Mouse (Mus musculus) MEL (cell line): ENCODE results near the gene Schip1.

Experiments used
- BHLHE40 ChIP-seq: IDR thresholded peaks from 2 replicates; pipeline ENCODE4 v1.6.1; 2012; ENCODE audit warnings: low read depth, mild to moderate bottlenecking, inconsistent platforms, low read length, improper control_type of control experiment, borderline replicate concordance
- CTCF ChIP-seq, 3 experiments: IDR thresholded peaks in 2 of 3; conservative IDR thresholded peaks in 1 of 3; 2 replicates each; pipeline ENCODE4 v1.5.1; 2011 to 2012; ENCODE audit warnings: low read length in 3 of 3, low read depth in 2 of 3, mild to moderate bottlenecking in 2 of 3, improper control_type of control experiment in 1 of 3, inconsistent platforms in 1 of 3, mixed read lengths in 1 of 3, moderate library complexity in 1 of 3; ENCODE audit not compliant: control insufficient read depth in 1 of 3, insufficient read depth in 1 of 3, poor library complexity in 1 of 3, severe bottlenecking in 1 of 3
- GATA1 ChIP-seq: IDR thresholded peaks from 2 replicates; pipeline ENCODE4 v1.6.1; 2011; ENCODE audit warnings: low read depth, low read length, improper control_type of control experiment
- HCFC1 ChIP-seq: IDR thresholded peaks from 2 replicates; pipeline ENCODE4 v1.6.1; 2012; ENCODE audit warnings: low read depth, mild to moderate bottlenecking, inconsistent platforms, low read length, improper control_type of control experiment, moderate library complexity
- MAFK ChIP-seq: IDR thresholded peaks from 2 replicates; pipeline ENCODE4 v1.6.1; 2011; ENCODE audit warnings: low read depth, mild to moderate bottlenecking, low read length, improper control_type of control experiment, borderline replicate concordance
- MAX ChIP-seq: IDR thresholded peaks from 2 replicates; pipeline ENCODE4 v1.6.1; 2011; ENCODE audit warnings: low read length, improper control_type of control experiment
- MYC ChIP-seq: IDR thresholded peaks from 2 replicates; pipeline ENCODE4 v1.6.1; 2011; ENCODE audit warnings: low read depth, mild to moderate bottlenecking, low read length, improper control_type of control experiment, moderate library complexity
- NRF1 ChIP-seq: IDR thresholded peaks from 2 replicates; pipeline ENCODE4 v1.6.1; 2014; ENCODE audit warnings: low read depth, mild to moderate bottlenecking, inconsistent platforms, low read length, improper control_type of control experiment, moderate library complexity; ENCODE audit not compliant: poor library complexity, insufficient read depth, severe bottlenecking
- POLR2A ChIP-seq, 2 experiments: IDR thresholded peaks; 2 replicates each; pipeline ENCODE4 v1.6.1; 2011 to 2012; ENCODE audit warnings: low read length in 2 of 2, mild to moderate bottlenecking in 2 of 2, control low read depth in 1 of 2, improper control_type of control experiment in 1 of 2, low read depth in 1 of 2, moderate library complexity in 1 of 2; ENCODE audit not compliant: control insufficient read depth in 1 of 2, insufficient read depth in 1 of 2, poor library complexity in 1 of 2
- TAL1 ChIP-seq: IDR thresholded peaks from 2 replicates; pipeline ENCODE4 v1.6.1; 2012; ENCODE audit warnings: mild to moderate bottlenecking, inconsistent platforms, low read length, moderate library complexity, mixed read lengths
- TCF12 ChIP-seq: IDR thresholded peaks from 2 replicates; pipeline ENCODE4 v1.6.1; 2014; ENCODE audit warnings: low read depth, mild to moderate bottlenecking, inconsistent platforms, low read length, improper control_type of control experiment, moderate library complexity
- ZKSCAN1 ChIP-seq: IDR thresholded peaks from 2 replicates; pipeline ENCODE4 v1.6.1; 2012; ENCODE audit warnings: low read depth, mild to moderate bottlenecking, inconsistent platforms, low read length, improper control_type of control experiment, moderate library complexity

GRCm38 (mm10) chr3:68130386-68130785, 65.8 kb downstream of the Schip1 start:
- TF ChIP-seq BHLHE40 (no peak), GATA1 (no peak), TCF12 (no peak), TAL1 (no peak), MAFK (no peak), CTCF (IDR thresholded peaks at IDR 0.05 in 2 of 3, conservative IDR thresholded peaks at IDR 0.05 in 1 of 3; ENCODE audit: control insufficient read depth in 1 of 3, insufficient read depth in 1 of 3, low read depth in 2 of 3, low read length in 3 of 3, poor library complexity in 1 of 3, severe bottlenecking in 1 of 3) (no peak), POLR2A (IDR thresholded peaks at IDR 0.05; ENCODE audit: control insufficient read depth in 1 of 2, insufficient read depth in 1 of 2, low read depth in 1 of 2, low read length in 2 of 2, poor library complexity in 1 of 2) (no peak), MYC (no peak), ZKSCAN1 (no peak), HCFC1 (no peak), NRF1 (no peak), MAX (no peak)
